Mouse (Mus musculus): ENCODE data around the gene Ccdc81. TPM values are rescaled to one million over a fixed set of nuclear protein-coding genes. Genes with fewer than 3 reads are reported as not detected.

The Ccdc81 gene
- total RNA-seq, 2 experiments from 2014 or later, result 0.41 to 0.46 TPM

- intact Hi-C loops (cut with DNase I), result no loop called here
- DNase-seq (ENCODE audit: low spot score in 2 of 2), result no peak
Observed at GRCm38 (mm10) chr7:89884551-89884950, 18.9 kb downstream of the Ccdc81 start.

GRCm38 (mm10) chr7:89879686-89880085, 23.7 kb downstream of the Ccdc81 start:
- intact Hi-C loops (cut with DNase I), result no loop called here
- DNase-seq (ENCODE audit: low spot score in 2 of 2), result no peak

GRCm38 (mm10) chr7:89867221-89867620, 36.2 kb downstream of the Ccdc81 start:
- no peak for DNase-seq (ENCODE audit: low spot score in 2 of 2)
- intact Hi-C loops (cut with DNase I), result no loop called here

- intact Hi-C loops (cut with DNase I), result no loop called here
- no peak for DNase-seq (ENCODE audit: low spot score in 2 of 2)
Observed at GRCm38 (mm10) chr7:89864769-89865168, 38.7 kb downstream of the Ccdc81 start.

- no peak for DNase-seq (ENCODE audit: low spot score in 2 of 2)
- intact Hi-C loops (cut with DNase I), result no loop called here
Observed at GRCm38 (mm10) chr7:89856440-89857217, 46.8 kb downstream of the Ccdc81 start.

GRCm38 (mm10) chr7:89855196-89855595, 48.2 kb downstream of the Ccdc81 start:
- intact Hi-C loops (cut with DNase I), result no loop called here
- no peak for DNase-seq (ENCODE audit: low spot score in 2 of 2)

GRCm38 (mm10) chr7:89853131-89853530, 50.3 kb downstream of the Ccdc81 start:
- intact Hi-C loops (cut with DNase I), result no loop called here
- no peak for DNase-seq (ENCODE audit: low spot score in 2 of 2)

GRCm38 (mm10) chr7:89852158-89853095, 51.0 kb downstream of the Ccdc81 start:
- DNase-seq (ENCODE audit: low spot score in 2 of 2), result no peak
- intact Hi-C loops (cut with DNase I), result no loop called here

GRCm38 (mm10) chr7:89850510-89850909, 52.9 kb downstream of the Ccdc81 start:
- DNase-seq (ENCODE audit: low spot score in 2 of 2), result no peak
- intact Hi-C loops (cut with DNase I), result no loop called here

GRCm38 (mm10) chr7:89845669-89846068, 57.8 kb downstream of the Ccdc81 start:
- intact Hi-C loops (cut with DNase I), result loop anchor here (10.0 kb wide), 1 partner anchor 371 kb away; no protein-coding TSS in a partner anchor
- no peak for DNase-seq (ENCODE audit: low spot score in 2 of 2)

GRCm38 (mm10) chr7:89843533-89843932, 59.9 kb downstream of the Ccdc81 start:
- DNase-seq (ENCODE audit: low spot score in 2 of 2), result no peak
- intact Hi-C loops (cut with DNase I), result loop anchor here (10.0 kb wide), 1 partner anchor 369 kb away; no protein-coding TSS in a partner anchor

GRCm38 (mm10) chr7:89843121-89843520, 60.3 kb downstream of the Ccdc81 start:
- intact Hi-C loops (cut with DNase I), result loop anchor here (10.0 kb wide), 1 partner anchor 368 kb away; no protein-coding TSS in a partner anchor
- no peak for DNase-seq (ENCODE audit: low spot score in 2 of 2)

- no peak for DNase-seq (ENCODE audit: low spot score in 2 of 2)
- intact Hi-C loops (cut with DNase I), result loop anchor here (1.0 to 10.0 kb wide), 2 partner anchors 342 to 368 kb away; no protein-coding TSS in a partner anchor
Observed at GRCm38 (mm10) chr7:89842404-89842715, 61.1 kb downstream of the Ccdc81 start.

- peak; percentile 90 to 93 for DNase-seq (ENCODE audit: low spot score in 2 of 2)
- intact Hi-C loops (cut with DNase I), result loop anchor here (1.0 to 10.0 kb wide), 2 partner anchors 342 to 367 kb away; no protein-coding TSS in a partner anchor
Observed at GRCm38 (mm10) chr7:89841670-89842403, 61.6 kb downstream of the Ccdc81 start.

GRCm38 (mm10) chr7:89839721-89840120, 63.7 kb downstream of the Ccdc81 start:
- no peak for DNase-seq (ENCODE audit: low spot score in 2 of 2)
- intact Hi-C loops (cut with DNase I), result loop anchor here (10.0 kb wide), 1 partner anchor 365 kb away; no protein-coding TSS in a partner anchor

- intact Hi-C loops (cut with DNase I), result no loop called here
- DNase-seq (ENCODE audit: low spot score in 2 of 2), result no peak
Observed at GRCm38 (mm10) chr7:89837841-89838240, 65.6 kb downstream of the Ccdc81 start.

GRCm38 (mm10) chr7:89836676-89837075, 66.8 kb downstream of the Ccdc81 start:
- intact Hi-C loops (cut with DNase I), result no loop called here
- no peak for DNase-seq (ENCODE audit: low spot score in 2 of 2)

GRCm38 (mm10) chr7:89835566-89835965, 67.9 kb downstream of the Ccdc81 start:
- no peak for DNase-seq (ENCODE audit: low spot score in 2 of 2)
- intact Hi-C loops (cut with DNase I), result no loop called here

- intact Hi-C loops (cut with DNase I), result no loop called here
- no peak for DNase-seq (ENCODE audit: low spot score in 2 of 2)
Observed at GRCm38 (mm10) chr7:89833521-89833920, 69.9 kb downstream of the Ccdc81 start.

GRCm38 (mm10) chr7:89829201-89829600, 74.2 kb downstream of the Ccdc81 start:
- intact Hi-C loops (cut with DNase I), result no loop called here
- DNase-seq (ENCODE audit: low spot score in 2 of 2), result peak in 1 of 2 experiments; percentile 26
